In genomic region chr3:108654566-108654965, GRCm38 (mm10) we compare ENCODE assay signal across 8 mouse cellular contexts. TPM values are rescaled to one million over a fixed set of nuclear protein-coding genes. Genes with fewer than 3 reads are reported as not detected.
A peak's percentile ranks its signal among the peaks of the same experiment; 100 is the strongest.
DNase-seq lines count a peak whose midpoint lies in the region; ATAC-seq and TF ChIP-seq lines count a peak whose summit lies in the region.

No protein-coding gene starts in this region.

- H3K27me3 ChIP-seq in liver, adult 2 months (ENCODE audit: control insufficient read depth, insufficient read depth, low read length): no peaks in the 10 kb centered on the region
- H3K27me3 ChIP-seq in heart, postnatal 0 days (ENCODE audit: control insufficient read depth, insufficient read depth, low read length): no peaks in the 10 kb centered on the region
- no peaks in the 10 kb centered on the region for H3K27me3 ChIP-seq in midbrain, embryonic 10.5 days (ENCODE audit: low read depth, poor library complexity, severe bottlenecking)

- H3K4me1 ChIP-seq in liver, adult 2 months (ENCODE audit: control insufficient read depth, insufficient read depth, low read length): peaks cover 5% of the 10 kb centered on the region; the same call in 1 of the 2 replicates
- peaks cover 10% of the 10 kb centered on the region; the same call in 1 of the 2 replicates for H3K4me1 ChIP-seq in heart, postnatal 0 days (ENCODE audit: control insufficient read depth, insufficient read depth)
- peaks cover 20% of the 10 kb centered on the region for H3K4me1 ChIP-seq in midbrain, embryonic 10.5 days

- DNase-seq in liver, adult 2 months (ENCODE audit: extremely low read depth, low read depth, low spot score): peak; percentile 19
- DNase-seq in liver: no peak
- peak; percentile 7 for DNase-seq in brain, embryonic 14.5 days (ENCODE audit: low read depth)
- DNase-seq in heart, postnatal 0 days (ENCODE audit: low spot score): no peak
- no peak for DNase-seq in midbrain, embryonic 10.5 days (ENCODE audit: low spot score)
- no peak for DNase-seq in right cerebral cortex, postnatal 14 days
- DNase-seq in layer of hippocampus, postnatal 25 days (ENCODE audit: extremely low spot score in 1 of 2, low spot score in 1 of 2): no peak
- no peak for DNase-seq in layer of hippocampus, adult 11-12 months (ENCODE audit: low spot score)

- TF ChIP-seq POLR2A in liver, adult 2 months (IDR thresholded peaks at IDR 0.05; ENCODE audit: extremely low read depth, insufficient read depth, low read length): no peak
- no peak for TF ChIP-seq POLR2A in brain, embryonic 14.5 days (IDR thresholded peaks at IDR 0.05; ENCODE audit: borderline replicate concordance, extremely low read depth, insufficient read depth, insufficient read length, poor library complexity, severe bottlenecking)

- no peak overlapping the region for H3K27ac ChIP-seq in liver, adult 2 months (replicated peaks; ENCODE audit: insufficient read depth, low read depth, low read length)
- H3K27ac ChIP-seq in heart, postnatal 0 days (ENCODE audit: low read depth): no peak overlapping the region
- H3K27ac ChIP-seq in midbrain, embryonic 10.5 days (replicated peaks): peak overlapping the region; percentile 94

- H3K9me3 ChIP-seq in heart, postnatal 0 days (replicated peaks; ENCODE audit: control insufficient read depth, low read length): no peaks in the 10 kb centered on the region
- no peaks in the 10 kb centered on the region for H3K9me3 ChIP-seq in midbrain, embryonic 10.5 days (replicated peaks)

- H3K4me2 ChIP-seq in heart, postnatal 0 days (ENCODE audit: low read depth, low read length): peak overlapping the region; percentile 74

- peaks cover 9% of the 10 kb centered on the region for H3K79me2 ChIP-seq in liver, adult 2 months (ENCODE audit: control insufficient read depth, insufficient read depth, low read length)

- ATAC-seq in heart, postnatal 0 days (ENCODE audit: insufficient read depth, low read depth): no peak

- peak overlapping the region; percentile 100 for H3K4me3 ChIP-seq in liver, adult 2 months (ENCODE audit: insufficient read depth, low read depth, low read length)
- H3K4me3 ChIP-seq in heart, postnatal 0 days (ENCODE audit: low read depth, low read length): peak overlapping the region; percentile 99
- H3K4me3 ChIP-seq in midbrain, embryonic 10.5 days: peak overlapping the region; percentile 81

- no peak for TF ChIP-seq CTCF in liver, adult 2 months (IDR thresholded peaks at IDR 0.05; ENCODE audit: low read depth, low read length)
- no peak for TF ChIP-seq CTCF in brain, embryonic 14.5 days (IDR thresholded peaks at IDR 0.05; ENCODE audit: borderline replicate concordance, extremely low read depth, insufficient read depth, insufficient read length)
- TF ChIP-seq CTCF in heart, postnatal 0 days (IDR thresholded peaks at IDR 0.05; ENCODE audit: low read depth): no peak

- peak overlapping the region; percentile 73 for H3K9ac ChIP-seq in liver, adult 2 months (ENCODE audit: low read depth, low read length)
- H3K9ac ChIP-seq in heart, postnatal 0 days (replicated peaks; ENCODE audit: low read depth, low read length): peak overlapping the region; percentile 94

- WGBS in liver, adult 2 months: 14% methylated on average over 14 of the region's 14 CpGs
- 18% methylated on average over 14 of the region's 14 CpGs for WGBS in heart, postnatal 0 days
- WGBS in midbrain, embryonic 10.5 days: 36% methylated on average over 14 of the region's 14 CpGs

- TF ChIP-seq EP300 in heart, postnatal 0 days (IDR thresholded peaks at IDR 0.05; ENCODE audit: low read depth): no peak

- no peaks in the 10 kb centered on the region for H3K36me3 ChIP-seq in liver, adult 2 months (ENCODE audit: control insufficient read depth, insufficient read depth, low read length)
- H3K36me3 ChIP-seq in heart, postnatal 0 days (replicated peaks; ENCODE audit: control insufficient read depth, insufficient read depth, low read length): peaks cover 6% of the 10 kb centered on the region; the same call in 1 of the 2 replicates
- peaks cover 17% of the 10 kb centered on the region for H3K36me3 ChIP-seq in midbrain, embryonic 10.5 days

RNA-seq across cellular contexts. Expression of gene Clcc1, which starts 0.9 kb away (rescaled TPM):
- total RNA-seq in liver, adult 2 months (2014; rRNA removed): 83.4 and 96.9 TPM in 2 replicates
- polyA plus RNA-seq in liver, adult 2 months (2012; rRNA removed): 43.9 and 50.2 TPM in 2 replicates
- 41.4 and 55.8 TPM in 2 replicates for polyA plus RNA-seq in brain, embryonic 14.5 days (2012; rRNA removed)
- 29.8 and 39.4 TPM in 2 replicates for total RNA-seq in heart, postnatal 0 days (2014; rRNA removed; ENCODE audit: low replicate concordance)
- 46.4 and 49.1 TPM in 2 replicates for polyA plus RNA-seq in heart, postnatal 0 days (2015; fragmentation: Nextera tagmentation; extraction: Ambion mirVana)
- 77.5 and 78.8 TPM in 2 replicates for polyA plus RNA-seq in midbrain, embryonic 10.5 days (2016; fragmentation: Nextera tagmentation; extraction: Ambion mirVana)
- 10 to 100 TPM; 27.0 to 31.0 TPM for total RNA-seq in layer of hippocampus, postnatal 25 days (2021)

Comparison
In these comparisons a context has a peak if more than half of its experiments do, and no peak if none do; other contexts are left out.
1. DNase-seq: peak in liver, adult 2 months (single experiment) and brain, embryonic 14.5 days (single experiment); none in liver (single experiment), heart, postnatal 0 days (single experiment), midbrain, embryonic 10.5 days (single experiment), right cerebral cortex, postnatal 14 days (single experiment), layer of hippocampus, postnatal 25 days (0 of 2) and layer of hippocampus, adult 11-12 months (single experiment).
2. Peak in every context shown above with its lines, with median percentiles within 50 percentile points of each other: H3K4me3 ChIP-seq.